In genomic region chr2:115214292-115214691, GRCm38 (mm10) we compare ENCODE assay signal across 21 mouse cellular contexts.
DNase-seq lines count a peak whose midpoint lies in the region; ATAC-seq lines count a peak whose summit lies in the region.
"Had no signal": no experiment of that assay in that cellular context is flagged by ENCODE, and none has a peak within 500 bp of the region (broad histone marks: within the 10 kb centered on the region; RNA-seq: fewer than 3 reads in every experiment).

No protein-coding gene starts in this region.

- peak overlapping the region; percentile 24; the same call in 1 of the 2 replicates for H3K27ac ChIP-seq in embryonic facial prominence, embryonic 13.5 days
- peak overlapping the region; percentile 61 for H3K27ac ChIP-seq in embryonic facial prominence, embryonic 14.5 days (replicated peaks; ENCODE audit: low read depth, low read length)
- H3K27ac ChIP-seq: forebrain, embryonic 12.5 days; liver, embryonic 13.5 days had no signal

- DNase-seq in kidney, postnatal 14 days: peak; percentile 5
- DNase-seq in kidney, adult 9 months: no peak
- peak; percentile 34 for DNase-seq in embryonic facial prominence, embryonic 14.5 days (ENCODE audit: low spot score)
- DNase-seq in lung, postnatal 25 days (ENCODE audit: low spot score): peak; percentile 39
- no peak for DNase-seq in spleen, postnatal 36 days (ENCODE audit: low spot score in 2 of 2)
- DNase-seq in liver: no peak
- DNase-seq: adrenal gland, adult 2 months; cerebellum, adult 11 months; gastrocnemius, postnatal 25 days; heart, adult 18-20 months; heart, postnatal 10 days; liver, embryonic 13.5 days; thymus, adult 18-20 months; thymus, postnatal 36 days had no signal

- peaks cover 20% of the 10 kb centered on the region for H3K4me1 ChIP-seq in embryonic facial prominence, embryonic 13.5 days
- peaks cover 18% of the 10 kb centered on the region; the same call in 1 of the 2 replicates for H3K4me1 ChIP-seq in embryonic facial prominence, embryonic 14.5 days (ENCODE audit: control insufficient read depth, insufficient read depth, low read length)
- H3K4me1 ChIP-seq: heart, embryonic 12.5 days; liver, embryonic 13.5 days had no signal

- 50% methylated on average over 6 of the region's 6 CpGs for WGBS in embryonic facial prominence, embryonic 13.5 days
- 42% methylated on average over 6 of the region's 6 CpGs for WGBS in embryonic facial prominence, embryonic 14.5 days

- no peak for ATAC-seq in embryonic facial prominence, embryonic 13.5 days (ENCODE audit: insufficient number of reproducible peaks, insufficient read depth, low FRiP score, low TSS enrichment, low read depth)
- no peak for ATAC-seq in embryonic facial prominence, embryonic 14.5 days (ENCODE audit: low read depth)
- ATAC-seq: intestine, embryonic 16.5 days had no signal

- H3K36me3 ChIP-seq in embryonic facial prominence, embryonic 13.5 days: no peaks in the 10 kb centered on the region
- no peaks in the 10 kb centered on the region for H3K36me3 ChIP-seq in embryonic facial prominence, embryonic 14.5 days (ENCODE audit: control insufficient read depth, insufficient read depth, low read length)
- H3K36me3 ChIP-seq: forebrain, embryonic 12.5 days; heart, embryonic 12.5 days; hindbrain, embryonic 10.5 days; liver, embryonic 13.5 days had no signal

- peak overlapping the region; percentile 25; the same call in 1 of the 2 replicates for H3K4me2 ChIP-seq in embryonic facial prominence, embryonic 13.5 days
- no peak overlapping the region for H3K4me2 ChIP-seq in embryonic facial prominence, embryonic 14.5 days (ENCODE audit: low read depth, low read length)
- H3K4me2 ChIP-seq: forebrain, embryonic 12.5 days; heart, embryonic 12.5 days; liver, embryonic 13.5 days; midbrain, embryonic 11.5 days had no signal

- no peaks in the 10 kb centered on the region for H3K27me3 ChIP-seq in embryonic facial prominence, embryonic 13.5 days
- no peaks in the 10 kb centered on the region for H3K27me3 ChIP-seq in embryonic facial prominence, embryonic 14.5 days (replicated peaks; ENCODE audit: control insufficient read depth, insufficient read depth, low read length)
- H3K27me3 ChIP-seq: forebrain, embryonic 12.5 days; heart, embryonic 12.5 days; liver, embryonic 13.5 days had no signal

- H3K9me3 ChIP-seq in embryonic facial prominence, embryonic 13.5 days: no peaks in the 10 kb centered on the region
- no peaks in the 10 kb centered on the region for H3K9me3 ChIP-seq in embryonic facial prominence, embryonic 14.5 days (ENCODE audit: control insufficient read depth, low read length)
- H3K9me3 ChIP-seq: forebrain, embryonic 12.5 days; heart, embryonic 12.5 days; hindbrain, embryonic 10.5 days; liver, embryonic 13.5 days had no signal

- H3K9ac ChIP-seq in embryonic facial prominence, embryonic 13.5 days: no peak overlapping the region
- H3K9ac ChIP-seq in embryonic facial prominence, embryonic 14.5 days (ENCODE audit: low read depth, low read length): no peak overlapping the region
- H3K9ac ChIP-seq: forebrain, embryonic 12.5 days; heart, embryonic 12.5 days; liver, embryonic 13.5 days had no signal

- no peak overlapping the region for H3K4me3 ChIP-seq in embryonic facial prominence, embryonic 13.5 days
- H3K4me3 ChIP-seq in embryonic facial prominence, embryonic 14.5 days (ENCODE audit: low read depth, low read length): no peak overlapping the region
- H3K4me3 ChIP-seq: erythroblast, embryonic 14.5 days; forebrain, embryonic 12.5 days; heart, embryonic 12.5 days; hindbrain, embryonic 10.5 days; liver, embryonic 13.5 days had no signal

Comparison
In these comparisons a context has a peak if more than half of its experiments do, and no peak if none do; other contexts are left out.
1. DNase-seq: peak in kidney, postnatal 14 days (single experiment), embryonic facial prominence, embryonic 14.5 days (single experiment) and lung, postnatal 25 days (single experiment); none in kidney, adult 9 months (single experiment), spleen, postnatal 36 days (0 of 2) and liver (single experiment).